Mouse (Mus musculus): ENCODE data around the gene Ndufaf2.

Ndufaf2 gene

GRCm38 (mm10) chr13:108158465-108159240 lies at the start of gene Ndufaf2, which contains the start of gene Ercc8:
TSS of gene Ndufaf2 (minus strand) at chr13:108158623.
TSS of gene Ercc8 (plus strand) at chr13:108158731.
- DNase-seq (ENCODE audit: extremely low spot score, low read depth, low spot score) = peak; percentile 83

DNA sequence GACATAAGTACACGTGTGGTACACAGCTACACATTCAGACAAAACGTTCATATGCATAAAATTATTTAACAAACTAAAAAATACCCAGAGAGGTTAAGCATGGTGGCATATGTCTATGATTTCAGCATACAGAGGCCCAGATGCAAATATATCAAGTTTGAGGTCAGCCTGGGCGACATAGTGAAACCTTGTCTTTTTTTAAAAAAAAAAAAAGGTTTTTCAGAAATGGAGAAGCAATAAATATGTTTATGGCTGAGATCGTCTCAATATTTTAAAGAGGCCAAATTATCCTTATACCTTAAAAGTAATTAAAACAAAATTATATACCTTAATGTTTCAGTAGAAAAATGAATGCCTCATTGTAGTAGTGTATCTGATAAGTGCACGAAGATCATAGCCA lies 49.7 kb upstream of the Ndufaf2 start:
- no peak for DNase-seq (ENCODE audit: extremely low spot score, low read depth, low spot score)

DNA sequence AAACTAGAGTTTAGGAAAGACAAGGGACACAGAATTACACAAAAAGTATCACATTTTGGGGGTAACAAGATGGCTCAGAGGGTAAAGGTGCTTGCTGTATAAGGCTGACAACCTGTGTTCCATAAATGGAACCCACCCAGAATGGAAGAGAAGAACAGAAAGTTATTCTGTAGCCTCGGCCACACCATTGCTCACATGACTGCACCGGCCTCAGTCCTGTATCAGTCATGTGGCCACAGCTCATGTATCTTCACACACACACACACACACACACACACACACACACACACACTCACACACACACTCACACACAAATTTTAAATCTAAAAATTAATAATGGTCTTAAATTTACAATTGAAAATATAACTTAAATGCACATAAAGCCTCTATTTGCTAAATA lies 49.0 kb upstream of the Ndufaf2 start:
- DNase-seq (ENCODE audit: extremely low spot score, low read depth, low spot score) = no peak

DNA sequence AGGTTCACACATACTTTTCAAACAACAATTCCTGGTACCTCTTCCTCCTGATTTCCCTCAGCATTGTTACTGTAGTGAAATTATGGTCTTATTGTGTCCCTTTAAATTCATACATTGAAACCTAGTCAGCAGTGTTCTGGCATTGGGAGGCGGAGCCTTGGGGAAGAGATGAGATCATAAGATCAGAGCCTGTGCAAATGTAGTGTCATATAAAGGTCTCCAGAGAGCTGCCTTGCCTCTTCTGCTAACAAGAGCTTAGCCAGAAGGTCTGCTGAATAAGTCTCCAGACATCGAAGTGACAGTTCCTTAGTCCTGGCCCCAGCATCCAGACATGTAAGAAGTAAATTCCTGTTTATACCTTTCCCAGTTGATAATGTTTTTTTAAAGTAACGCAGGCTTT lies 46.4 kb upstream of the Ndufaf2 start:
- DNase-seq (ENCODE audit: extremely low spot score, low read depth, low spot score) = no peak

DNA sequence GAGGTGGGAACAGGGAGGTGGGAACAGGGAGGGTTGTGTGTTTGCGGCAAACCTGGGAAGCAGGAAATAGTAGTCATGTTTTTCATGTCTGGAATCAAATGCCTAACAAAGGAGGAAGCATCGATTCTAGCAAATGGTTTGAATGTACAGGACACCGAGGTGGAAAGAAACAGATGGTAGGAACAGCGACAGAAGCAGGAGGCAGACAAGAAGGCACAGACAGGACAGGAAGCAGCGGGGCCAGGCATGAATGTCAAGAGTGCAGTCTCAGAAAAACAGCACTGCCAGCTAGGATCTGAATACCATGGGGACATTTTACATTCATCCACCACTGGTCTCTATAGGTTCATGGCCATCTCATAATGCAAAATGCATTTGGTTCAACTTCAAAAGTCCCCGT lies 37.1 kb upstream of the Ndufaf2 start:
- no peak for DNase-seq (ENCODE audit: extremely low spot score, low read depth, low spot score)

- DNase-seq (ENCODE audit: extremely low spot score, low read depth, low spot score) = no peak
These were observed 32.8 kb upstream of the Ndufaf2 start for GRCm38 (mm10) chr13:108191074-108191720.

DNA sequence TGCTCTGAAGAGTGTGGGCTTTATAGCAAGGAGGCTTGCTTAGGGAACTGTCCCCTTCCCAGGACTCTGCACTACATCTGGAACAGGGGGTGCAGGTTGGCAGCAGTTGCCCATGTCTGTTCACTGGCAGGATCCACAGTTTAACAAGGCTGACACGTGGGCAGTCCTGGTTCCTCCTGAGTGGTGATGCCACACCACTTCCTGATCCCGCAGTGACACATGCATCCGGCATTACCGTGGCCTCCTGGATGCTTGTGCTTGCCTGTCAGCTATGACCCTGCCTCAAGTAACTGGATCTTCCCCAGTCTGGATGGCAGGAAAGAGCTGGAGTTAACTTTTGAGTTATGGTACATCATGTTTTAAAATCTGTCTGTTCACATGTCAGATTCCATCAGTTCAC lies 29.6 kb upstream of the Ndufaf2 start:
- no peak for DNase-seq (ENCODE audit: extremely low spot score, low read depth, low spot score)

DNA sequence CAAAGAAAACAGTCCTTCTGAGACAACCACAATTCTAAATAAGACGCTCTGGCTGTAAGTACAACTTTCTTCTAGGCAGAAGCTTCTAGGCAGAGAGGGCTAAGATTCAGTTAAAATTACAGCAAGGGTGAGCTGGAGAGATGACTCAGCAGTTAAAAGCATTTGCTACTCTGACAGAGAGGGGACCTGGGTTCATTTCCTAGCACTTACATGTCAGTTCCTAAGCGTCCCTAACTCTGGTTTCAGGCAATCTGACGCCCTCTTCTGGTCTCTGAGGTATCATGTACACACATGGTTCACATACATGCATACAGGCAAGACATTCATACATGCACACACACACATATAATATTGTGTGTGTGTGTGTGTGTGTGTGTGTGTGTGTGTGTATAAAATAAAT lies 27.1 kb upstream of the Ndufaf2 start:
- DNase-seq (ENCODE audit: extremely low spot score, low read depth, low spot score) = no peak

DNA sequence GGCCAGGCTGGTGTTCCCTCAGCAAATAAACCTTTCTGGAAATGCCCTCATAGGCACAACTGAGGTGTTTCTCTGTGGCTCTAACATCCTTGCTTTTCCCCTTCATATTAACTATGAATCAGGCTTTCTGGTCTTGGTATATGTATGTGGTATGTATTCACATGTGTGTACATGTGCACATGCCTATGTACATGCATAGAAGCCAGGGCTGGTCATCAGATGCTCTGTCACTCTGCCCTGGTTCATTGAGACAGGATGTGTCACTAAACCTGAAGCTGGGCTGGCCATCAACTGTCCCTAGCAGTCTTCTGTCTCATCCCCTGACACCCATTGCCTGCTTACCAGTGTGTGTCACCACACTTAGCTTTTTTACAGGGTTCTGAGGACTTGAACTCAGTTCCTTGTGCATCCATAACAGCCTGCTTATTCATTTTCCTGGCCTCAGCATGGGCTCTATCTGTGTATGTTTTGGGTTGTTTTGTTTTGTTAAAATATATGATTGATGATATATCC lies 26.4 kb upstream of the Ndufaf2 start:
- DNase-seq (ENCODE audit: extremely low spot score, low read depth, low spot score) = no peak

- DNase-seq (ENCODE audit: extremely low spot score, low read depth, low spot score) = no peak
These were observed 22.4 kb upstream of the Ndufaf2 start for GRCm38 (mm10) chr13:108180821-108181220.

- DNase-seq (ENCODE audit: extremely low spot score, low read depth, low spot score) = no peak
These were observed 21.2 kb upstream of the Ndufaf2 start for GRCm38 (mm10) chr13:108179618-108180017.

DNA sequence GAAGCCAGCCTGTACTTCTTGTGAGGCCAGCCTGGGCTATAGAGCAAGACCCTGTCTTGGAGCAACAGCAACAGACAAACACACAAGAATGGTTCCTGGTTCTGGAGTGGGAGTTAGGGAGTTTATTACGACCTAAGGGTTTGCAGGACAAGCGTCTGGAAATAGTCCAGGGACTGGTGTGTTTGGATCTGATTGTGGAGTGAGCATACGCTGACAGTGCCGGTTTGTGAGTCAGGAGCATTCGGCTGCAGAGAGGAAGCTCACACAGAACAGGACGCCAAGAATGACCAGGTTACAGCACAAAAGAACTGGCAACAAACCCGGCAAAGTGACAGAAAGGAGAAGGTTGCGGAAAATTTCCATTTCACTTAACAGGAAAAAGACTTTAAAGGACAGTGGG lies 12.1 kb upstream of the Ndufaf2 start:
- no peak for DNase-seq (ENCODE audit: extremely low spot score, low read depth, low spot score)

GRCm38 (mm10) chr13:108170002-108170401 lies 11.6 kb upstream of the Ndufaf2 start:
- no peak for DNase-seq (ENCODE audit: extremely low spot score, low read depth, low spot score)

- no peak for DNase-seq (ENCODE audit: extremely low spot score, low read depth, low spot score)
These were observed 6.2 kb upstream of the Ndufaf2 start for GRCm38 (mm10) chr13:108164621-108165020.

- DNase-seq (ENCODE audit: extremely low spot score, low read depth, low spot score) = no peak
These were observed 5.5 kb upstream of the Ndufaf2 start for GRCm38 (mm10) chr13:108163912-108164311.

- no peak for DNase-seq (ENCODE audit: extremely low spot score, low read depth, low spot score)
These were observed 1.5 kb upstream of the Ndufaf2 start for GRCm38 (mm10) chr13:108159963-108160362.

DNA sequence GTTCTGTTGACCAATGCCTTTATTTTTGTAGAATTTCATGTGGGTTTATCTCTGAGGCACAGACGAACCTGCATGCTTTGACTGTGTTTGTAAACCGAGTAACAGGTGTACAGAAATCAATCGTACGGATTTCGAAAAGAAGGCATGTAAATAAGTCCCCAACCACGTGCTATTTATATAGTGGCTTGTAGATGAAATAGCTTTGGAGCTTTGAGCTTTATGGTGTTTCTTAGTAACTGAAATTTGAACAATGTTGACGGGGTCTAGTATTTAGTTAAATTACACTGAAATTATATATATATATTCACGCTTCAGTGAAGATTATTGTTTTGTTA lies 785 bp upstream of the Ndufaf2 start:
- no peak for DNase-seq (ENCODE audit: extremely low spot score, low read depth, low spot score)

- DNase-seq (ENCODE audit: extremely low spot score, low read depth, low spot score) = no peak
These were observed 525 bp downstream of the Ndufaf2 start for GRCm38 (mm10) chr13:108157732-108158464.

GRCm38 (mm10) chr13:108157156-108157555 lies 1.3 kb downstream of the Ndufaf2 start:
- DNase-seq (ENCODE audit: extremely low spot score, low read depth, low spot score) = no peak

GRCm38 (mm10) chr13:108152650-108153372 lies 5.6 kb downstream of the Ndufaf2 start:
- DNase-seq (ENCODE audit: extremely low spot score, low read depth, low spot score) = peak; percentile 63

- DNase-seq (ENCODE audit: extremely low spot score, low read depth, low spot score) = no peak
These were observed 6.6 kb downstream of the Ndufaf2 start for GRCm38 (mm10) chr13:108151782-108152181.
